Mouse (Mus musculus) lung, postnatal 0 days (tissue): ENCODE results near the gene Cd244a.

Source experiments
- CTCF ChIP-seq: IDR thresholded peaks from 2 replicates; pipeline ENCODE4 v1.5.1; 2016; ENCODE audit warnings: antibody characterized with exemption, mild to moderate bottlenecking
- EP300 ChIP-seq: IDR thresholded peaks from 2 replicates; pipeline ENCODE4 v1.6.1; 2016; ENCODE audit warnings: antibody characterized with exemption, mild to moderate bottlenecking, control low read depth

GRCm38 (mm10) chr1:171540694-171541093 lies 18.3 kb upstream of the Cd244a start:
- TF ChIP-seq CTCF (no peak), EP300 (no peak)
